Mouse (Mus musculus) lung, embryonic 14.5 days (tissue): ENCODE data around the gene Nt5dc2. TPM values are rescaled to one million over a fixed set of nuclear protein-coding genes. Genes with fewer than 3 reads are reported as not detected.

Experiments
- ATAC-seq: fragments of 200-750 bp; cut with Nextera tagmentation; 2 replicates; pipeline ENCODE4 v1.8.0; 2017; ENCODE audit warnings: mild to moderate bottlenecking, moderate TSS enrichment, moderate library complexity; ENCODE audit not compliant: insufficient read depth
- DNase-seq: peaks from one replicate; pipeline ENCODE4 v3.0.0-alpha.2; 2015
- H3K27ac ChIP-seq: fragments of 300-500 bp; sonication (generic); 2 replicates; pipeline ENCODE4 v1.5.1; 2014; ENCODE audit warnings: low read depth, mild to moderate bottlenecking, moderate library complexity
- H3K27me3 ChIP-seq: fragments of 300-500 bp; sonication (generic); 2 replicates; pipeline ENCODE4 v1.6.1; 2014; ENCODE audit warnings: low read length, control low read depth; ENCODE audit not compliant: insufficient read depth
- H3K36me3 ChIP-seq: fragments of 300-500 bp; sonication (generic); 2 replicates; pipeline ENCODE4 v1.6.1; 2014; ENCODE audit warnings: control low read depth; ENCODE audit not compliant: insufficient read depth
- H3K4me1 ChIP-seq: fragments of 300-500 bp; sonication (generic); 2 replicates; pipeline ENCODE4 v1.6.1; 2014; ENCODE audit warnings: antibody characterized with exemption, control low read depth; ENCODE audit not compliant: insufficient read depth
- H3K4me2 ChIP-seq: fragments of 300-500 bp; sonication (generic); 2 replicates; pipeline ENCODE4 v1.6.1; 2014; ENCODE audit warnings: mild to moderate bottlenecking
- H3K4me3 ChIP-seq: fragments of 300-500 bp; sonication (generic); 2 replicates; pipeline ENCODE4 v1.5.1; 2014; ENCODE audit warnings: low read depth, low read length
- H3K9ac ChIP-seq: fragments of 300-500 bp; sonication (generic); 2 replicates; pipeline ENCODE4 v1.6.1; 2014
- H3K9me3 ChIP-seq: fragments of 300-500 bp; sonication (generic); 2 replicates; pipeline ENCODE4 v1.6.1; 2016; ENCODE audit warnings: low read depth, low read length, control low read depth
- CTCF ChIP-seq: IDR thresholded peaks from 2 replicates; pipeline ENCODE4 v1.5.1; 2016; ENCODE audit warnings: antibody characterized with exemption, low read depth
- WGBS: fragments of 180-500 bp; shearing (Covaris S2); extraction: QIAGEN DNeasy Blood & Tissue Kit; methylation state at CpG from one replicate; pipeline ENCODE4 v1.1.7; 2014; 5-methylcytosine and 5-hydroxymethylcytosine counted together
- polyA plus RNA-seq: library from polyadenylated mRNA; unstranded; fragments of >200 nt; fragmentation: Nextera tagmentation; extraction: Ambion mirVana; gene quantifications from 2 replicates; pipeline ENCODE4 v1.2.1, GENCODE M21; 2014

The Nt5dc2 gene
- polyA plus RNA-seq, 1 experiment from 2014 or later = 510 TPM

GRCm38 (mm10) chr14:31179677-31180365 is 49.0 kb downstream of the Nt5dc2 start:
- H3K27me3 ChIP-seq = no peaks in the 10 kb centered on the region
- H3K4me3 ChIP-seq = no peak overlapping the region
- no peaks in the 10 kb centered on the region for H3K9me3 ChIP-seq
- DNase-seq = no peak
- no peak for ATAC-seq
- no peak overlapping the region for H3K4me2 ChIP-seq
- H3K36me3 ChIP-seq = peaks cover 98% of the 10 kb centered on the region
- H3K27ac ChIP-seq = no peak overlapping the region
- 84% methylated on average over 12 of the region's 12 CpGs for WGBS
- no peaks in the 10 kb centered on the region for H3K4me1 ChIP-seq
- TF ChIP-seq CTCF = no peak
- H3K9ac ChIP-seq = no peak overlapping the region

GRCm38 (mm10) chr14:31181512-31181911 is 50.7 kb downstream of the Nt5dc2 start:
- no peak overlapping the region for H3K4me2 ChIP-seq
- H3K9ac ChIP-seq = no peak overlapping the region
- no peak overlapping the region for H3K4me3 ChIP-seq
- 81% methylated on average over 4 of the region's 4 CpGs for WGBS
- H3K4me1 ChIP-seq = no peaks in the 10 kb centered on the region
- H3K36me3 ChIP-seq = peaks cover 98% of the 10 kb centered on the region
- no peak for TF ChIP-seq CTCF
- H3K9me3 ChIP-seq = no peaks in the 10 kb centered on the region
- no peaks in the 10 kb centered on the region for H3K27me3 ChIP-seq
- DNase-seq = no peak
- no peak for ATAC-seq
- H3K27ac ChIP-seq = no peak overlapping the region

GRCm38 (mm10) chr14:31182786-31183290 is 52.0 kb downstream of the Nt5dc2 start:
- no peak for TF ChIP-seq CTCF
- peaks cover 98% of the 10 kb centered on the region for H3K36me3 ChIP-seq
- H3K4me3 ChIP-seq = no peak overlapping the region
- no peak overlapping the region for H3K4me2 ChIP-seq
- H3K9me3 ChIP-seq = no peaks in the 10 kb centered on the region
- H3K27me3 ChIP-seq = no peaks in the 10 kb centered on the region
- H3K9ac ChIP-seq = no peak overlapping the region
- H3K4me1 ChIP-seq = no peaks in the 10 kb centered on the region
- H3K27ac ChIP-seq = no peak overlapping the region; the same call in 1 of the 2 replicates
- peak; percentile 42; the same call in 1 of the 2 replicates for ATAC-seq
- DNase-seq = no peak
- WGBS = 54% methylated on average over 2 of the region's 2 CpGs

GRCm38 (mm10) chr14:31183541-31183940 is 52.7 kb downstream of the Nt5dc2 start:
- Histone ChIP-seq H3K27ac (no peak overlapping the region), H3K9ac (no peak overlapping the region), H3K4me2 (no peak overlapping the region), H3K27me3 (no peaks in the 10 kb centered on the region), H3K4me3 (no peak overlapping the region), H3K36me3 (peaks cover 100% of the 10 kb centered on the region), H3K9me3 (no peaks in the 10 kb centered on the region), H3K4me1 (no peaks in the 10 kb centered on the region)
- DNase-seq = no peak
- ATAC-seq = no peak
- no peak for TF ChIP-seq CTCF
- 75% methylated on average over 5 of the region's 5 CpGs for WGBS

GRCm38 (mm10) chr14:31184195-31184594 is 53.3 kb downstream of the Nt5dc2 start:
- DNase-seq (no peak), ATAC-seq (no peak)
- peaks cover 100% of the 10 kb centered on the region for H3K36me3 ChIP-seq
- no peak overlapping the region for H3K9ac ChIP-seq
- 87% methylated on average over 12 of the region's 12 CpGs for WGBS
- no peak overlapping the region for H3K27ac ChIP-seq
- no peaks in the 10 kb centered on the region for H3K9me3 ChIP-seq
- H3K27me3 ChIP-seq = no peaks in the 10 kb centered on the region
- H3K4me1 ChIP-seq = no peaks in the 10 kb centered on the region
- TF ChIP-seq CTCF = no peak
- no peak overlapping the region for H3K4me3 ChIP-seq
- no peak overlapping the region for H3K4me2 ChIP-seq

GRCm38 (mm10) chr14:31186656-31187055 is 55.8 kb downstream of the Nt5dc2 start:
- TF ChIP-seq CTCF = no peak
- Histone ChIP-seq H3K27ac (no peak overlapping the region), H3K4me1 (no peaks in the 10 kb centered on the region), H3K27me3 (no peaks in the 10 kb centered on the region), H3K9ac (no peak overlapping the region), H3K4me2 (no peak overlapping the region), H3K36me3 (peaks cover 100% of the 10 kb centered on the region), H3K4me3 (no peak overlapping the region), H3K9me3 (no peaks in the 10 kb centered on the region)
- WGBS = 65% methylated on average over 4 of the region's 4 CpGs
- no peak for ATAC-seq
- no peak for DNase-seq

Other genes starting within 250 kb of the Nt5dc2 start
- gene Itih4, start 244.6 kb upstream of the Nt5dc2 start, polyA plus RNA-seq = not detected in 2 replicates
- 0.31 and 0.71 TPM in 2 replicates for gene Itih3, start 207.3 kb upstream of the Nt5dc2 start, polyA plus RNA-seq
- gene Itih1, start 187.8 kb upstream of the Nt5dc2 start, polyA plus RNA-seq = not detected in 2 replicates
- gene Nek4, start 179.7 kb upstream of the Nt5dc2 start, polyA plus RNA-seq = 11.9 and 12.3 TPM in 2 replicates
- 69.1 and 69.6 TPM in 2 replicates for gene Glt8d1, start 129.7 kb upstream of the Nt5dc2 start, polyA plus RNA-seq
- gene Spcs1, start 129.4 kb upstream of the Nt5dc2 start, polyA plus RNA-seq = 352 and 383 TPM in 2 replicates
- gene Pbrm1, start 111.9 kb upstream of the Nt5dc2 start, polyA plus RNA-seq = 101 and 110 TPM in 2 replicates
- 126 and 128 TPM in 2 replicates for gene Gnl3, start 111.9 kb upstream of the Nt5dc2 start, polyA plus RNA-seq
- gene Smim4, start 2.1 kb upstream of the Nt5dc2 start, polyA plus RNA-seq = 60.9 and 74.3 TPM in 2 replicates
- 64.4 and 71.3 TPM in 2 replicates for gene Stab1, start 37.6 kb downstream of the Nt5dc2 start, polyA plus RNA-seq
- 5.1 and 51.6 TPM in 2 replicates for gene Tnnc1, start 77.3 kb downstream of the Nt5dc2 start, polyA plus RNA-seq
- 386 and 411 TPM in 2 replicates for gene Nisch, start 85.9 kb downstream of the Nt5dc2 start, polyA plus RNA-seq
- 0.38 and 0.49 TPM in 2 replicates for gene Sema3g, start 86.8 kb downstream of the Nt5dc2 start, polyA plus RNA-seq
- 11.8 and 16.5 TPM in 2 replicates for gene Phf7, start 120.3 kb downstream of the Nt5dc2 start, polyA plus RNA-seq
- 83.1 and 91.5 TPM in 2 replicates for gene Bap1, start 120.4 kb downstream of the Nt5dc2 start, polyA plus RNA-seq
- 4.1 and 4.6 TPM in 2 replicates for gene Dnah1, start 192.8 kb downstream of the Nt5dc2 start, polyA plus RNA-seq
- 37.4 and 38.3 TPM in 2 replicates for gene Capn7, start 205.6 kb downstream of the Nt5dc2 start, polyA plus RNA-seq